Mouse (Mus musculus) heart, postnatal 0 days (tissue): ENCODE measurements around the gene Tnn.

Experiments
- CTCF ChIP-seq: IDR thresholded peaks from 2 replicates; pipeline ENCODE4 v1.5.1; 2016; ENCODE audit warnings: antibody characterized with exemption, control low read depth, low read depth
- EP300 ChIP-seq: IDR thresholded peaks from 2 replicates; pipeline ENCODE4 v1.6.1; 2016; ENCODE audit warnings: antibody characterized with exemption, low read depth

GRCm38 (mm10) chr1:160045971-160046370 lies 107.4 kb downstream of the Tnn start:
- TF ChIP-seq CTCF = no peak
- no peak for TF ChIP-seq EP300
